Mouse (Mus musculus) common myeloid progenitor, adult 5-6 weeks (primary cell): ENCODE data around the gene Scgb1c1. TPM values are rescaled to one million over a fixed set of nuclear protein-coding genes. Genes with fewer than 3 reads are reported as not detected.
A peak's percentile ranks its signal among the peaks of the same experiment; 100 is the strongest.
"Not testable (repeated sequence)": the region's sequence is repeated elsewhere in the genome, so short reads cannot be mapped to it uniquely, and the experiment has no call there.

Source experiments
- ATAC-seq: replicated peaks from 2 replicates; pipeline ENCODE4 v1.8.0; 2016; ENCODE audit warnings: low read depth, mild to moderate bottlenecking, moderate TSS enrichment, inconsistent platforms; ENCODE audit not compliant: poor library complexity, severe bottlenecking
- total RNA-seq: library from RNA; stranded (forward); fragments of 200-1000, 187-1606 nt; gene quantifications from 2 replicates; pipeline ENCODE4 v1.2.3, GENCODE M21; 2017

The Scgb1c1 gene
- total RNA-seq, 1 experiment from 2014 or later: not detected

DNA sequence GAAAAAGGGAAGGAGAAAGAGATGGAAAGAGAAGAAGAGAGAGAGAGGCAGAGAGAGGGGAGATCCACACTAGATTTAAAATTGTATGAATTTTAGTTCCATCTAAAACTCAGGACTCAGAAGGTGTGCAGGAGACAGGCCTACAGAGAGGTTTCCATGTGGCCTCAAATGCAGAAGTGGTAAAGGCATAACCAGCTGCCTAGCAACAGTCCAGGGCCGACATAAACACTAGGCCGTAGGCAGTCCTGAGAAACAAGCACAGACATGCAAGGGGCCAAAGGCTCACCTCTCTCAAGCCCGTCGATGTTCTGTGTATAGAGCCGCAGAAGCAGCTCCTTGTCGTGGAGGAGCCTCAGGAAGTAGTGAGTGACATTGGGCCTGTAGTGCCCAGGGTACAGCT, 32.0 kb downstream of the Scgb1c1 start:
- ATAC-seq: peak; percentile 39

DNA sequence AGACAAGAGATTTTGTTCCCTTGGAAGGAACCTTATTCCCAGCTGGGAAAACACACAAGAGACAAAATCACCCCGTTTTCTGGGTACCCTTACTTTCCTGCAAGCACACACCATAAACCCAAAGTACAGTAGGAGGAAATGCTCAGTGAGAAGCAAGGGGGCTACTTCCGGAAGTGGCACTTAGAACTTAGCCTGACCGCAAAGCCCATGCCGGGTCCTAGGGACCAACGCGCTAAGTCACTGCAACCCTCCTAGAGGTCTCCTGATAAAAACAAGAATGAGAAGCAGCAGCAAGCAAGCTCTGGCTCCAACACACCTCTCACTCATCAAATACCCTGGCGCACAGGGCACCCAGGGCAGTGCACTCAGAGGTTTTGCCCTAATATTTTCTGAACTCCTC, 34.0 kb downstream of the Scgb1c1 start:
- ATAC-seq: peak; percentile 46

GRCm38 (mm10) chr7:140880419-140880818, 35.1 kb downstream of the Scgb1c1 start:
- no peak for ATAC-seq

GRCm38 (mm10) chr7:140880865-140881515, 35.6 kb downstream of the Scgb1c1 start:
- ATAC-seq: no peak

GRCm38 (mm10) chr7:140881696-140882468, 36.5 kb downstream of the Scgb1c1 start, which contains the start of the genes Psmd13 and Sirt3:
TSS of gene Psmd13 (plus strand) at chr7:140881968.
TSS of gene Sirt3 (minus strand) at chr7:140882309.
- ATAC-seq: peak; percentile 73

DNA sequence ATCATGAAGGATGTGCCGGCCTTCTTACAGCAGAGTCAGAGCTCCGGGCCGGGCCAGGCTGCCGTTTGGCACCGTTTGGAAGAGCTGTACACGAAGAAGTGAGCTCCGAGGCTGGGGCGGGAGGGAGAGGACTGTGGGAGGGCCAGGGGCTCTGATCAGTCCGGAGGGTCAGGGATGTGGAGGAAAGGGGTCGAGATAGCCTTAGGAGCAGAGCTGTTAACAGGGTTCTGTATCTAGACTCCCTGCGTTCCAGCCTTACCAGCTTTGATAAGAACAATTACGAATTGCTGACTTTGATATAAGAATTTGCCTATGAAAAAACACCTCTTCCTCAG, 37.1 kb downstream of the Scgb1c1 start:
- ATAC-seq: peak; percentile 2; the same call in 1 of the 2 replicates

GRCm38 (mm10) chr7:140890636-140891035, 45.3 kb downstream of the Scgb1c1 start:
- not testable (repeated sequence) for ATAC-seq

GRCm38 (mm10) chr7:140894031-140894430, 48.7 kb downstream of the Scgb1c1 start:
- ATAC-seq: no peak

GRCm38 (mm10) chr7:140894611-140895010, 49.3 kb downstream of the Scgb1c1 start:
- no peak for ATAC-seq

Other genes with a start within 250 kb of the Scgb1c1 start
- 0.14 TPM in 1 of 2 replicates, not detected in the other for gene Olfr46, start 244.3 kb upstream of the Scgb1c1 start, total RNA-seq
- gene Olfr61, start 216.6 kb upstream of the Scgb1c1 start, total RNA-seq: not detected in 2 replicates
- not detected in 2 replicates for gene Olfr53, start 199.1 kb upstream of the Scgb1c1 start, total RNA-seq
- gene Olfr539, start 185.6 kb upstream of the Scgb1c1 start, total RNA-seq: not detected in 2 replicates
- not detected in 2 replicates for gene Olfr45, start 163.6 kb upstream of the Scgb1c1 start, total RNA-seq
- not detected in 2 replicates for gene Olfr541, start 148.3 kb upstream of the Scgb1c1 start, total RNA-seq
- not detected in 2 replicates for gene Cyp2e1, start 81.8 kb upstream of the Scgb1c1 start, total RNA-seq
- 0.15 and 0.23 TPM in 2 replicates for gene Syce1, start 57.7 kb upstream of the Scgb1c1 start, total RNA-seq
- 1.5 and 3.0 TPM in 2 replicates for gene Zfp941, start 23.4 kb upstream of the Scgb1c1 start, total RNA-seq
- not detected in 2 replicates for gene Urah, start 10.5 kb upstream of the Scgb1c1 start, total RNA-seq
- not detected in 2 replicates for gene Odf3, start 2.3 kb downstream of the Scgb1c1 start, total RNA-seq
- 0.50 TPM in 1 of 2 replicates, not detected in the other for gene Gm45785, start 10.8 kb downstream of the Scgb1c1 start, total RNA-seq
- gene Ric8a, start 11.4 kb downstream of the Scgb1c1 start, total RNA-seq: 36.0 and 38.0 TPM in 2 replicates
- 13.8 and 24.0 TPM in 2 replicates for gene Bet1l, start 12.0 kb downstream of the Scgb1c1 start, total RNA-seq
- 182 and 184 TPM in 2 replicates for gene Psmd13, start 36.4 kb downstream of the Scgb1c1 start, total RNA-seq
- 34.3 and 38.6 TPM in 2 replicates for gene Sirt3, start 36.8 kb downstream of the Scgb1c1 start, total RNA-seq
- gene Cox8b, start 54.9 kb downstream of the Scgb1c1 start, total RNA-seq: not detected in 2 replicates
- gene Nlrp6, start 75.4 kb downstream of the Scgb1c1 start, total RNA-seq: 0.18 and 0.49 TPM in 2 replicates
- gene Pgghg, start 95.8 kb downstream of the Scgb1c1 start, total RNA-seq: 8.0 and 12.1 TPM in 2 replicates
- not detected in 2 replicates for gene Ifitm5, start 104.7 kb downstream of the Scgb1c1 start, total RNA-seq
- gene Gm45717, start 110.4 kb downstream of the Scgb1c1 start, total RNA-seq: 0.96 TPM in 1 of 2 replicates, not detected in the other
- 275 and 332 TPM in 2 replicates for gene Ifitm2, start 110.4 kb downstream of the Scgb1c1 start, total RNA-seq
- 120 and 124 TPM in 2 replicates for gene Ifitm1, start 121.7 kb downstream of the Scgb1c1 start, total RNA-seq
- gene Ifitm3, start 165.2 kb downstream of the Scgb1c1 start, total RNA-seq: 143 and 146 TPM in 2 replicates
- gene Ifitm6, start 172.4 kb downstream of the Scgb1c1 start, total RNA-seq: 8.2 TPM in 1 of 2 replicates, not detected in the other
- gene Gm17387, start 183.6 kb downstream of the Scgb1c1 start, total RNA-seq: not detected in 2 replicates
- 0.19 and 0.82 TPM in 2 replicates for gene B4galnt4, start 215.6 kb downstream of the Scgb1c1 start, total RNA-seq
- gene Pkp3, start 232.7 kb downstream of the Scgb1c1 start, total RNA-seq: 0.19 and 3.4 TPM in 2 replicates